Comparison of ENCODE assay signal across 21 mouse cellular contexts in genomic region chr4:129834581-129834980, GRCm38 (mm10). TPM values are rescaled to one million over a fixed set of nuclear protein-coding genes. Genes with fewer than 3 reads are reported as not detected.
DNase-seq lines count a peak whose midpoint lies in the region; ATAC-seq and TF ChIP-seq lines count a peak whose summit lies in the region.
"Had no signal": no experiment of that assay in that cellular context is flagged by ENCODE, and none has a peak within 500 bp of the region (broad histone marks: within the 10 kb centered on the region; RNA-seq: fewer than 3 reads in every experiment).

No protein-coding gene starts in this region.

- WGBS in heart, embryonic 16.5 days: 32% methylated on average over 6 of the region's 6 CpGs
- WGBS in heart, embryonic 11.5 days (ENCODE audit: insufficient replicate concordance): 50% methylated on average over 6 of the region's 6 CpGs
- WGBS in liver, adult 2 months: 13% methylated on average over 6 of the region's 6 CpGs

- H3K4me1 ChIP-seq in heart, embryonic 16.5 days (ENCODE audit: control insufficient read depth, insufficient read depth, low read length): peaks cover 34% of the 10 kb centered on the region
- H3K4me1 ChIP-seq in heart, embryonic 11.5 days (ENCODE audit: control insufficient read depth, insufficient read depth, low read length): peaks cover 15% of the 10 kb centered on the region
- peaks cover 36% of the 10 kb centered on the region for H3K4me1 ChIP-seq in liver, adult 2 months (ENCODE audit: control insufficient read depth, insufficient read depth, low read length)
- peaks cover 30% of the 10 kb centered on the region for H3K4me1 ChIP-seq in brown adipose tissue, adult 24 weeks (ENCODE audit: control insufficient read depth, insufficient read depth, insufficient read length, low read length)

- peaks cover 40% of the 10 kb centered on the region for H3K79me2 ChIP-seq in liver, adult 2 months (ENCODE audit: control insufficient read depth, insufficient read depth, low read length)

- intact Hi-C loops in gastrocnemius, adult 2 months (cut with DNase I): no loop called here

- no peak overlapping the region for H3K9ac ChIP-seq in heart, embryonic 16.5 days (ENCODE audit: low read length)
- no peak overlapping the region for H3K9ac ChIP-seq in heart, embryonic 11.5 days (ENCODE audit: low read depth, low read length)
- H3K9ac ChIP-seq in liver, adult 2 months (ENCODE audit: low read depth, low read length): no peak overlapping the region
- H3K9ac ChIP-seq: embryonic facial prominence, embryonic 15.5 days; hindbrain, embryonic 13.5 days; limb, embryonic 13.5 days had no signal

- peak overlapping the region; percentile 8; the same call in 1 of the 2 replicates for H3K4me3 ChIP-seq in gastrocnemius, adult 2 months
- no peak overlapping the region for H3K4me3 ChIP-seq in heart, embryonic 16.5 days (ENCODE audit: low read length)
- no peak overlapping the region for H3K4me3 ChIP-seq in heart, embryonic 11.5 days (ENCODE audit: low read depth, low read length)
- H3K4me3 ChIP-seq in liver, adult 2 months (ENCODE audit: insufficient read depth, low read depth, low read length): no peak overlapping the region
- no peak overlapping the region for H3K4me3 ChIP-seq in brown adipose tissue, adult 24 weeks (ENCODE audit: insufficient read depth, low read depth, low read length)
- H3K4me3 ChIP-seq: embryonic facial prominence, embryonic 15.5 days; hindbrain, embryonic 13.5 days; limb, embryonic 13.5 days had no signal

- ATAC-seq in heart, embryonic 16.5 days (replicated peaks; ENCODE audit: extremely low read depth, insufficient read depth, low FRiP score): no peak; the same call in 1 of the 2 replicates
- ATAC-seq in heart, embryonic 11.5 days (replicated peaks; ENCODE audit: insufficient number of reproducible peaks, low FRiP score, low TSS enrichment): no peak
- ATAC-seq: forebrain, embryonic 14.5 days; inflammation-experienced regulatory T-cells, adult 6 months had no signal

- no peak for TF ChIP-seq CTCF in gastrocnemius, adult 2 months (IDR thresholded peaks at IDR 0.05)
- no peak for TF ChIP-seq CTCF in liver, adult 2 months (IDR thresholded peaks at IDR 0.05; ENCODE audit: low read depth, low read length)

- no peaks in the 10 kb centered on the region for H3K27me3 ChIP-seq in heart, embryonic 16.5 days (ENCODE audit: control insufficient read depth, insufficient read depth, low read length)
- H3K27me3 ChIP-seq in heart, embryonic 11.5 days (ENCODE audit: control insufficient read depth, insufficient read depth, low read length): no peaks in the 10 kb centered on the region
- no peaks in the 10 kb centered on the region for H3K27me3 ChIP-seq in liver, adult 2 months (ENCODE audit: control insufficient read depth, insufficient read depth, low read length)
- H3K27me3 ChIP-seq: embryonic facial prominence, embryonic 15.5 days; hindbrain, embryonic 13.5 days; limb, embryonic 13.5 days had no signal

- no peaks in the 10 kb centered on the region; the same call in 1 of the 2 replicates for H3K9me3 ChIP-seq in heart, embryonic 16.5 days (replicated peaks; ENCODE audit: control insufficient read depth, low read length)
- no peaks in the 10 kb centered on the region for H3K9me3 ChIP-seq in heart, embryonic 11.5 days (replicated peaks; ENCODE audit: control insufficient read depth, low read length)
- H3K9me3 ChIP-seq: embryonic facial prominence, embryonic 15.5 days; hindbrain, embryonic 13.5 days; limb, embryonic 13.5 days had no signal

- DNase-seq in gastrocnemius, adult 2 months: no peak
- DNase-seq in gastrocnemius, adult 8-10 months (ENCODE audit: low spot score in 2 of 2): no peak
- peak; percentile 65 for DNase-seq in liver, adult 2 months (ENCODE audit: extremely low read depth, low read depth, low spot score)
- no peak for DNase-seq in liver
- DNase-seq in right cerebral cortex, postnatal 4 days: no peak
- DNase-seq: cerebellum, adult 9-10 months; gastrocnemius, postnatal 14 days; kidney, adult 8-10 months; kidney, postnatal 25 days; lung, adult 18-20 months; lung, postnatal 4 days; midbrain, embryonic 14.5 days; thymus, postnatal 25 days had no signal

- H3K36me3 ChIP-seq in heart, embryonic 16.5 days (ENCODE audit: control insufficient read depth, insufficient read depth): 0 out of 2 replicates have a peak, but pooled peaks cover 2% of the 10 kb centered on the region
- 0 out of 2 replicates have a peak, but pooled peaks cover 3% of the 10 kb centered on the region for H3K36me3 ChIP-seq in heart, embryonic 11.5 days (ENCODE audit: control insufficient read depth, insufficient read depth, low read length)
- peaks cover 2% of the 10 kb centered on the region; the same call in 1 of the 2 replicates for H3K36me3 ChIP-seq in liver, adult 2 months (ENCODE audit: control insufficient read depth, insufficient read depth, low read length)
- H3K36me3 ChIP-seq: embryonic facial prominence, embryonic 15.5 days; hindbrain, embryonic 13.5 days had no signal

- no peak for TF ChIP-seq POLR2A in liver, adult 2 months (IDR thresholded peaks at IDR 0.05; ENCODE audit: extremely low read depth, insufficient read depth, low read length)

- H3K27ac ChIP-seq in gastrocnemius, adult 2 months: peak overlapping the region; percentile 99
- H3K27ac ChIP-seq in heart, embryonic 16.5 days (ENCODE audit: low read length): peak overlapping the region; percentile 69
- no peak overlapping the region for H3K27ac ChIP-seq in heart, embryonic 11.5 days (ENCODE audit: low read depth, low read length)
- H3K27ac ChIP-seq in liver, adult 2 months (replicated peaks; ENCODE audit: insufficient read depth, low read depth, low read length): 0 out of 2 replicates have a peak overlapping the region, but pooled peaks have one; percentile 19
- H3K27ac ChIP-seq in brown adipose tissue, adult 24 weeks (replicated peaks; ENCODE audit: low read depth, low read length): peak overlapping the region; percentile 52; the same call in 1 of the 2 replicates
- H3K27ac ChIP-seq: embryonic facial prominence, embryonic 15.5 days; hindbrain, embryonic 13.5 days; limb, embryonic 13.5 days had no signal

- H3K4me2 ChIP-seq in heart, embryonic 16.5 days (ENCODE audit: low read depth, low read length): no peak overlapping the region
- no peak overlapping the region; the same call in 1 of the 2 replicates for H3K4me2 ChIP-seq in heart, embryonic 11.5 days
- H3K4me2 ChIP-seq: embryonic facial prominence, embryonic 15.5 days; hindbrain, embryonic 13.5 days; limb, embryonic 13.5 days had no signal

RNA-seq across cellular contexts. Expression of gene Ptp4a2, which starts 23.6 kb away (rescaled TPM):
- 100 to 1,000 TPM; 569 to 658 TPM for total RNA-seq in gastrocnemius, adult 2 months (2021)
- 100 to 1,000 TPM; 663 to 813 (median 803) TPM for total RNA-seq in gastrocnemius, adult 8-10 months (2022)
- 352 and 364 TPM in 2 replicates for polyA plus RNA-seq in heart, embryonic 16.5 days (2015; fragmentation: Nextera tagmentation; extraction: Ambion mirVana)
- polyA plus RNA-seq in heart, embryonic 11.5 days (2014; fragmentation: Nextera tagmentation; extraction: Ambion mirVana): 329 and 345 TPM in 2 replicates
- total RNA-seq in liver, adult 2 months (2014; rRNA removed): 58.4 and 63.4 TPM in 2 replicates
- 41.1 and 49.5 TPM in 2 replicates for polyA plus RNA-seq in liver, adult 2 months (2012; rRNA removed)
- 156 and 232 TPM in 2 replicates for polyA plus RNA-seq in brown adipose tissue, adult 24 weeks (2012; ENCODE audit: insufficient read depth, insufficient read length, missing spikeins)
